Mouse (Mus musculus) spleen, adult 2 months (tissue): Measurements from ENCODE around the gene Gm7137. TPM values are rescaled to one million over a fixed set of nuclear protein-coding genes. Genes with fewer than 3 reads are reported as not detected.

Experiments used
- DNase-seq, 2 experiments: peaks; one replicate each; pipeline versions ENCODE4 v3.0.0 to v3.0.0-alpha.2; 2012 to 2021; ENCODE audit warnings: low spot score in 2 of 2, low read depth in 1 of 2
- H3K27ac ChIP-seq: fragments of 200-500 bp; 2 replicates; pipeline ENCODE4 v1.5.1; 2012; ENCODE audit warnings: low read length, inconsistent platforms; ENCODE audit not compliant: insufficient read depth
- H3K27me3 ChIP-seq: fragments of 200-500 bp; 2 replicates; pipeline ENCODE4 v1.6.1; 2012; ENCODE audit warnings: mild to moderate bottlenecking, moderate library complexity, low read length, inconsistent platforms; ENCODE audit not compliant: control insufficient read depth, insufficient read depth
- H3K36me3 ChIP-seq: fragments of 200-500 bp; 2 replicates; pipeline ENCODE4 v1.6.1; 2012; ENCODE audit warnings: mild to moderate bottlenecking, low read length, inconsistent platforms; ENCODE audit not compliant: control insufficient read depth, insufficient read depth
- H3K4me1 ChIP-seq: fragments of 200-500 bp; 2 replicates; pipeline ENCODE4 v1.6.1; 2011; ENCODE audit warnings: inconsistent platforms; ENCODE audit not compliant: control insufficient read depth, insufficient read depth, insufficient read length
- H3K4me3 ChIP-seq: fragments of 200-500 bp; 2 replicates; pipeline ENCODE4 v1.5.1; 2011; ENCODE audit warnings: mild to moderate bottlenecking, inconsistent platforms; ENCODE audit not compliant: insufficient read depth, insufficient read length; ENCODE audit errors: extremely low read depth
- CTCF ChIP-seq: fragments of 200-500 bp; IDR thresholded peaks from 2 replicates; pipeline ENCODE4 v1.5.1; 2011; ENCODE audit warnings: mild to moderate bottlenecking, inconsistent platforms; ENCODE audit not compliant: insufficient read depth, insufficient read length, insufficient replicate concordance; ENCODE audit errors: extremely low read depth
- POLR2A ChIP-seq: fragments of 200-500 bp; IDR thresholded peaks from 2 replicates; pipeline ENCODE4 v1.6.1; 2011; ENCODE audit warnings: low read depth, low read length, inconsistent platforms
- WGBS: fragments of 180-500 bp; shearing (Covaris S2); methylation state at CpG from one replicate; pipeline ENCODE4 v1.1.7; 2018; 5-methylcytosine and 5-hydroxymethylcytosine counted together
- polyA plus RNA-seq: library from polyadenylated mRNA; depleted of rRNA; stranded (reverse); fragments of >200 nt; gene quantifications from 2 replicates; pipeline ENCODE4 v1.2.3, GENCODE M21; 2012; rRNA removed

The Gm7137 gene
- polyA plus RNA-seq, 1 experiment, result not detected

GRCm38 (mm10) chr10:77738929-77739328 lies 49.1 kb downstream of the Gm7137 start:
- H3K27me3 ChIP-seq, result no peaks in the 10 kb centered on the region
- 53% methylated on average over 4 of the region's 4 CpGs for WGBS
- H3K27ac ChIP-seq, result no peak overlapping the region
- no peak overlapping the region for H3K4me3 ChIP-seq
- DNase-seq, result no peak
- TF ChIP-seq POLR2A (no peak), CTCF (no peak)
- no peaks in the 10 kb centered on the region for H3K4me1 ChIP-seq
- H3K36me3 ChIP-seq, result no peaks in the 10 kb centered on the region

Other genes with a start within 250 kb of the Gm7137 start
- 63.4 and 65.3 TPM in 2 replicates for gene Pttg1ip, start 206.5 kb downstream of the Gm7137 start, polyA plus RNA-seq
- gene Sumo3, start 182.1 kb downstream of the Gm7137 start, polyA plus RNA-seq, result 131 and 154 TPM in 2 replicates
- not detected in 2 replicates for gene Gm49325, start 182.0 kb downstream of the Gm7137 start, polyA plus RNA-seq
- 31.4 and 34.0 TPM in 2 replicates for gene Ube2g2, start 165.9 kb downstream of the Gm7137 start, polyA plus RNA-seq
- 0.55 and 1.1 TPM in 2 replicates for gene Tspear, start 101.6 kb downstream of the Gm7137 start, polyA plus RNA-seq
- gene Gm19402, start 97.4 kb downstream of the Gm7137 start, polyA plus RNA-seq, result not detected in 2 replicates
- gene Gm9508, start 91.0 kb downstream of the Gm7137 start, polyA plus RNA-seq, result not detected in 2 replicates
- not detected in 2 replicates for gene Gm10272, start 81.6 kb downstream of the Gm7137 start, polyA plus RNA-seq
- gene Gm10024, start 76.7 kb downstream of the Gm7137 start, polyA plus RNA-seq, result not detected in 2 replicates
- gene Gm10142, start 72.4 kb downstream of the Gm7137 start, polyA plus RNA-seq, result 0.39 TPM in 1 of 2 replicates, not detected in the other
- gene Krtap12-1, start 67.6 kb downstream of the Gm7137 start, polyA plus RNA-seq, result not detected in 2 replicates
- not detected in 2 replicates for gene Gm10100, start 61.7 kb downstream of the Gm7137 start, polyA plus RNA-seq
- not detected in 2 replicates for gene Gm18596, start 45.6 kb downstream of the Gm7137 start, polyA plus RNA-seq
- not detected in 2 replicates for gene Gm9736, start 36.8 kb downstream of the Gm7137 start, polyA plus RNA-seq
- gene Gm3233, start 28.5 kb downstream of the Gm7137 start, polyA plus RNA-seq, result not detected in 2 replicates
- gene Gm3238, start 16.9 kb downstream of the Gm7137 start, polyA plus RNA-seq, result not detected in 2 replicates
- gene Gm7138, start 11.3 kb downstream of the Gm7137 start, polyA plus RNA-seq, result not detected in 2 replicates
- not detected in 2 replicates for gene Gm3250, start 5.7 kb downstream of the Gm7137 start, polyA plus RNA-seq
- gene Gm9639, start 6.9 kb upstream of the Gm7137 start, polyA plus RNA-seq, result not detected in 2 replicates
- gene Gm19668, start 10.9 kb upstream of the Gm7137 start, polyA plus RNA-seq, result not detected in 2 replicates
- gene Gm9507, start 23.6 kb upstream of the Gm7137 start, polyA plus RNA-seq, result not detected in 2 replicates
- not detected in 2 replicates for gene Gm2696, start 26.5 kb upstream of the Gm7137 start, polyA plus RNA-seq
- not detected in 2 replicates for gene Krtap10-4, start 38.9 kb upstream of the Gm7137 start, polyA plus RNA-seq
- not detected in 2 replicates for gene Krtap10-10, start 47.7 kb upstream of the Gm7137 start, polyA plus RNA-seq
- not detected in 2 replicates for gene Gm36176, start 58.6 kb upstream of the Gm7137 start, polyA plus RNA-seq
- not detected in 2 replicates for gene Gm10318, start 64.7 kb upstream of the Gm7137 start, polyA plus RNA-seq
- 0.09 TPM in 1 of 2 replicates, not detected in the other for gene Gm3285, start 73.8 kb upstream of the Gm7137 start, polyA plus RNA-seq
- 0.70 and 1.2 TPM in 2 replicates for gene Lrrc3, start 114.3 kb upstream of the Gm7137 start, polyA plus RNA-seq
- 51.6 and 52.3 TPM in 2 replicates for gene Trpm2, start 182.4 kb upstream of the Gm7137 start, polyA plus RNA-seq
- 21.4 and 30.1 TPM in 2 replicates for gene 1810043G02Rik, start 190.3 kb upstream of the Gm7137 start, polyA plus RNA-seq
- gene Pfkl, start 221.9 kb upstream of the Gm7137 start, polyA plus RNA-seq, result 61.1 and 65.8 TPM in 2 replicates